Mouse (Mus musculus) v-Abl transformed pro-B cells (cell line): ENCODE results near the gene Dapk2.

Experiments used
- in situ Hi-C, 2 experiments: fragments of 400-800 bp; cut with MboI; formaldehyde crosslinking; loops; one replicate each; pipeline ENCODE4 v1.15.1; 2025; ENCODE audit not compliant: unreplicated experiment in 2 of 2

Dapk2 gene

DNA sequence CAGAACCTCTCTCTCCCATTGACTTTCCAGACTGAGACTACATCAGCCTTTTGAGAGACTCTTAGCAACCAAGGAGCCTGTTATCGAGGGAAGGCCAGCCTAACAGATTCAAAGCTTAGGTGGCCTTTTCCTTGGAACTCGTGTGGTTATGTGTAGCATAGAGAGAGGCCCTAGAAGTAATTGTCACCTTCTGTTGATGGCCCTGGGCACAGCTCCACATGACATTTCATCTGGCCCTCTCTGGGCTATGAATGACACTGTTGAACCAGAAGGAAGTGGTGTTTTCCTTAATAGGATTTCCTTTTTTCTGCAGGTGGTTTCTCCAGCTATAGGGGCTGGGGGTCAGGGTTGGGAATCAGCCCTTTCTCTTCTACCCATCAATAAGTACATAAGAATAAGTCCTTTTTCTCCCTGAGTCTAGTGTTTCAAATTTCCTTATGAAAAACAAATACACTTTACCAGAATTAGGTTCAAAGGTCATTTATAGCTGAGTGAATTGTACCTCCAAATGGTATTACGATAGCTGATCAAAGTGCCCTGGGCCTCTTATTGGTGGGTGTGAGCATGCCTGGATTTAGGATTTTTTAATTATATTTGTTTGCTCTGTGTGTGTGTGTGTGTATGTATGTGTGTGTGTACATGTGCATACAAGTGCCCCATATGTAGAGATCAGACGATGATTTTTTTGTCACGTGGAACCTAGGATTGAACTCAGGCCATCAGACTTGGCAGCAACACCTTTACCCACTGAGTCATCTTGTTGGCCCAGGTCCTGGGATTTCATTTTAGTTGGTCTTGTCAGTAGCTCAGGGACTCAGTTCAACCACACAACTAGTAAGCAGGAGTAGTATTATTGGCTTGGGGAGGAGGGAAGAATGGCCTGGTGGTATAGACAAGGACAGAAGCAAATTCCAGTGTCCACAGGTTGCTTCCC lies 108.5 kb downstream of the Dapk2 start:
- in situ Hi-C loops, result no loop called here

DNA sequence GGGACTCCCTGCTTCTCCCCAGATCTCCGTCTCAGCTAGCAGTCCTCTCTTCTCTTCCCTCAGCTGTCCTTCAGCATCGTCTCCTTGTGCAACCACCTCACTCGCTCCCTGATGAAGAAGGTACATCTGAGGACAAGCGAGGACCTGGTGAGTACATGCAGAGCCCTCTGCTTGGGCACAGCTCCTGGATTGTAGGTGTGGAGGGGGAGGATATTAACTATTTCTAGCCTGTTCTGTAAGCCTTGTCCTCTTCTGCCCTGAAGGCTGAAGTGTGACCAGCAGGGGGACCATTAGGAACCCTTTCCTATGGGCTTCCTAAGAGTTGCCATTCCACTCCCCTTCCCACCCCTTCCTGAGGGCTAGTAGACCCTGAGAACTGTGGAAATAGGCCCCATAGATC lies 110.8 kb downstream of the Dapk2 start:
- in situ Hi-C loops, result no loop called here

DNA sequence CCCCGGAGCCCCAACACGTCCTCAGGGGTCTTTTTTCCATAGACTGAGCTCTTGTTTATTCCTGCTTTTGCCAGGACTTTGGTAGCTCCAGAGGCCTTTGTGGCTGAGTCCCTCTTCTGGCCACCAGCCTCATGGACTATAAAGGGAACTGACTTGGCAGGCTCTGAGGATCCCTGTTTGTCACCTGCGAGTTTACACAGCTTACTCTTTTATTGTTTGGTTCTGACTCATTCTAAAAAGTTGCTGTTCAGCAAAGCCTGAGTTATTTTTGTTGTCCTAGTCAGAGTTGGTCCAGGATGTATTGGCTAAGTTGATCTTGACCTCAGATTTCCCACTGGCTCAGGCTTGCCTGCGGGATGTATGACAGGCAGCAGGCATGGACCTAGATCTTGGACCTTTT lies 112.0 kb downstream of the Dapk2 start:
- in situ Hi-C loops, result no loop called here

DNA sequence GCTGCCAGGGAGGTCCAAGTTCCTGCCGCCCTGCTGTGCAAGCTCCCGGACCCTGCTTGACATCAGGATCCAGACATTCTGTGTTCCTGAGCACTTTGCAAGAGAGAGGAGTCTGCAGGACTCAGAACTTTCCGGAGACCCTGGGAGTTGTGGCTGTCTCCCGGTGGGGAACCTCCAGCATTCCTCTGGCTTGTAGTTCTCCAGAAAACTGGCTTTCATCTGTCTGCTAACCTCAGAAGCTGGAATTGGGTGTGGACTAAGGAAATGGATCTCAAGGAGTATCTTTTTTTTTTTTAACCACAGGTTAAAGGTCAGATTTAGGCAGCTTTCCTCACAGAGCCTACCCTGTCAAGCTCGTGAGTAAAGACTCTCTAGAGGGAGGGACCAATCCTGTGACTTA lies 113.7 kb downstream of the Dapk2 start:
- in situ Hi-C loops, result no loop called here

DNA sequence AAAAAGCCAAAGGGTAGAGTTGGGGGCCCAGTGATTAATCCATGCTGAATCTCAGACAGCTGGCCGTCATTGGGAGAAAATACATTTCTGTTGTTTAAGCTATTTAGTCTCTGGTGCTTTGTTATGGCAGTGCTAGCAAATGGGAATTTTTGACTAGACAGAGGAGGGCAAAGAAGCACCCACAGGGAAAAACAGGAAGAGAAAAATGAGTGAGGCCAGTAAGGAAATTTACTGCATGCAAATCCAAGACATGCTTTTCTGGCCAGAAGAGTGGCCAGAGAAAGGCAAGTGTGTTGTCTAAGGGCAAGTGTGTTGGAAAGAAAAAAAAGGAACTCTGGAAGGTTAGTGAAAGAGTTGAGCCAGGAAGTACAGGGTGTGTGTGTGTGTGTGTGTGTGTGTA lies 115.6 kb downstream of the Dapk2 start:
- in situ Hi-C loops, result no loop called here

DNA sequence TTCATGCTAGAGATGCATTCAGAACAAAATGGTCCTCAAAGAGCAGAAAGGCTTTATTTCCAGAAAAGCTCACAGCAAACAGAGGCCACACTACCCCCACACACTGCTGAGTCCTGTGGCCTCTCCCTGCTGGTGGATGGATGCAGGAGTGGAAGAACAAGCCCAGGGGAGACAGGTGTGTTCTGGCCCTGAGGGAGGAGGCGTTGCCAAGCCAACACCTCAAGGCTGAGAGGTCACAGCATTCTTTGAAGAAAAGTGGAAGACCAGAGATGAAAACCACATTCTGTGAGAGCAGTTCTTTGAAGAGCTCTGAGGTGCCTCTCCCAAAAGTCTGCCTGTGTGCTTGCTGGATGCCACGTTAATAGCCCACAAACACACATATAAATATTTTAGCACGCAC lies 116.6 kb downstream of the Dapk2 start:
- in situ Hi-C loops, result loop anchor here in 1 of 2 experiments (25.0 kb wide), 1 partner anchor 112 kb away; the partner anchor contains the start of gene Dapk2

DNA sequence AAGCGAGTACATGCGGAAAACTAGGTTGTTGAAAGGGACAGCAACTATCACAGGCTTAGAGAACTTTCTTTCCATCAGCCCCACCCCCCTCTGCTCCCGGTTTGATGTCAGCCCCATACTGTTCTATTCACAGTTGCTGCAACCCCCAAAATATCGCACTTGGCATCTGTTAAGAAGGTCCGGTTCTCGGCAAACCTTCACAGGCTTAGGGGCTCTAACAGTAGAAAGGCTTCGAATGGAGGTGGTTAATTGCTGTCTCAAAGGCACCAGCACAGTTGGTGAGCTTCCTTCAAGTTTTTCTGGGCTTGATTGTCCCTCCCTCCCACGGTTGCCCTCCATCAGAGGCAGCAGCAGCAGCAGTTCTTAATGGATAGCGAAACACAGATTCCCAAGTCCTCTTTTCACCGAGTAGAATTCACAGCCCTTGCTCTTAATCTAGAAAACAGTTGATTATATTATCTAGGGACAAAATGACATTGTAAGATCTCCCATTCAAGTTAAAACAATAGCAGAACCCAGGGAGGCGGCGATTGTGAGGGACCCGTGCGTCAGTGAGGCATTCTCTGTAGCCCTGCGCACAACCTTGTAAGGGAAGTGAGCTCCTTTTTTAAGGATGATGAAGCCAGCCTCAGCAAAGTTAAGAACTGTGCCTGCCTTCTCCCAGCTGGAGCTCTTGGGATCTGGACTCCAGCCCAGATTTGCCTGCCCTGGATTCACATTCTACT lies 117.4 kb downstream of the Dapk2 start:
- in situ Hi-C loops, result loop anchor here in 1 of 2 experiments (25.0 kb wide), 1 partner anchor 113 kb away; the partner anchor contains the start of gene Dapk2

DNA sequence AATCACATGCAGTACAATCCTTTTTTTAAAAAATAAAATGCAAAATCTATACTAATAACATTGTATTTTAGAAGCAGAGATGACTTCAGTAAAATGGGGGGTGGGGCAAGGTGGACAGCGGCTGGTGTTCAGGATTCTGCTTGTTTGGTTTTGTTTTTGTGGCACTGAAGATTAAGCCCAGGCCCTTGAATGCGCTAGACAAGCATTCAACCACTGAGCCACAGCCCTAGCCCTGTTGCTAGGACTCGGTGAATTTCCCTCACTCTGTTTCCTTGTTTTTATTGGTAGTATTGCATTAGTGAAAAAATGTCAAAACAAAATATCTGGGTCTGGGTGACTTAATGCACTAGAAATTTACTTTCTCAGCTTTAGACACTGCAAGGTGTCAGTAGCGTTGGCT lies 118.0 kb downstream of the Dapk2 start:
- in situ Hi-C loops, result loop anchor here in 1 of 2 experiments (25.0 kb wide), 1 partner anchor 114 kb away; the partner anchor contains the start of gene Dapk2

DNA sequence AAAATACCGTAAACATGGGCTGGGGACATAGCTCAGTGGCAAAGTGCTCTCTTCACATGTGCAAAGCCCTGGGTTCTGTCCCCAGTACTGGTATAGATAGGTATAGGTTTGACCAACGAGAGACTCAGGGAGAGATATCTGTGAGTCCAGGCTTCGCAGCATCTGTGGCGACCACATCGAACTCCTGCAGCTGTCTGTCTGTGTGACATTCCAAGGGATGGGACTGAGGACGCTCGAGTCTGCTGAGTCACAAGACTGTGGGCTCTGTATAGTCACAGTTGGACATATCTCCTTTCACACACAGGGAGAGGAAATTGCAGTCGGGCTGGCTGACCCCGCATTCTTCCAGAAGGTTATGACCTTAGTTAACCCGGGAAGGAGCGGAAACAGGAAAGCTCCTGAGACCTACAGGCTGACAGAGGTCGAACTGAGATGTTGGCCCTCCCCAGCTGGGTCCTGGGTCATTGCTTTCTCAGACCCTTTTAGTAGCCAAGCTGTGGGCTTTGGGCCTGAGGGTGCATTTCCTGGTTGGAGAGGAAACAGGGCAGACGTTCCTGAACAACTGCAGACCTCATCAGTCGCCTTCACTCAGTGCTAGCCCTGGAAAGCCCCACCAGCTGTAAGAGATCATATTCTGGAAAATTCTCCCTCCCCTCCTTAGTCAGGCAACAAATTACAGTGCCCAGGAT lies 118.8 kb downstream of the Dapk2 start:
- in situ Hi-C loops, result loop anchor here in 1 of 2 experiments (25.0 kb wide), 1 partner anchor 115 kb away; the partner anchor contains the start of gene Dapk2

DNA sequence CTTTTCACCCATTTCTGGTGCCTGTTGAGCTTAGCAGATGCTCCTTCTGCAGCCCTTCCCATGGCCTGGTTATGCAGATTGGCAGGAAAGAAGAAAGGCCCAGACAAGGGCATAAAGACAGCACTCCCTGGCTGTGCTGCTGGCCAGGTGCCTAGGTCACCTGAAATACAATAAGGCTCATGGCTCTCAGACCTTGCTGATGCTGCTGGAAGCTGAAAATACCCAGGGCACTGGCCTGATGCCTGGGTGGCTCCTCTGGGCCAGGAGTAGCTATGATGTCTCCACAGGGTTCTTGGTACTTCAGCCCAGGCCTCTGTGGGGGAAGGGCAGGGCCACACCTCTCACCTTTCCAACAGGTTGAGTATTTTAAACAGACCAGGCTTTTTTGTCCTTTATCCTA lies 121.6 kb downstream of the Dapk2 start:
- in situ Hi-C loops, result loop anchor here in 1 of 2 experiments (5.0 to 25.0 kb wide), 4 partner anchors 117 to 695 kb away; partner anchors contain the start of genes Dapk2 and Lactb

DNA sequence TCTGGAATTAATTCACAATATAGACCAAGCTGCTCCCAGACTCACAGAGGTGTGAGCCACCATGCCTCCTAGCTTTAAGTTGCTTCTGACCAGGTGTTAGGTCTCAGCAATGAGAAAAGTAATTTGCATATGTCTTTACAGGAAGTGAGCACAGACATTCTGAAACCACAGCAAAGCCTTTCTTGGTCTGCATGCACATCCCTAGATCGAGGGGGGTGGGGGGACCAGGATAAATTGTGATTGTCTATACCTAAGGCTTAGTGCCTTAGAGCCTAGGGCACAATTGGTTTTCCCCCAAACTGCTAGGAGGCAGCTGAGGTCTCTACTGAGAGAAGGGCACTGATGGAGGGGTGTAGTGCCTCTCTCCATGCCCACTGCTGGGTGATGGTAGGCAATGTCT lies 122.5 kb downstream of the Dapk2 start:
- in situ Hi-C loops, result loop anchor here in 1 of 2 experiments (5.0 to 25.0 kb wide), 4 partner anchors 118 to 694 kb away; partner anchors contain the start of genes Dapk2 and Lactb

DNA sequence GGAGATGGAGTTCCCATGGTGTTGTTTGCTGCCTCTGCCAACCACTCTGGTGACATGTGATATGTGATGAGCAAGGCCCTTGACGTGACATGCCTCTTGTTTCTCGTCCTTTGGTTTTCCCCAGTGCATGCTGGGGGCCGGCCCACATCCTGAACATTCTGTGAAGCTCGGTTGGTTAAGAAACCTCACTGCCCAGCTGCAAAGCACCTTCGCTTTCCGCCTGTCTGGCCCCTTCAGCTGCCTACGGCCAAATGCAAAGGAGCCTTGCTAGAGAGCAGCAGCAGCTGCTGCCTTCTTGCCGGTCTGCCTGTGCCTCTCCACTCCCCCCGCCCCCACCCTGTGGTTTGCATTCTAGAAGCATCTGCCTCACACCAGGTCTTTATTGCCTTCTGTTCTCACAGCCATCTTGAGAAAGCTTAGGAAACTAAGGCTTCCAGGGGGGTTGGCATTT lies 123.5 kb downstream of the Dapk2 start:
- in situ Hi-C loops, result loop anchor here in 1 of 2 experiments (5.0 to 25.0 kb wide), 4 partner anchors 119 to 693 kb away; partner anchors contain the start of genes Dapk2 and Lactb

DNA sequence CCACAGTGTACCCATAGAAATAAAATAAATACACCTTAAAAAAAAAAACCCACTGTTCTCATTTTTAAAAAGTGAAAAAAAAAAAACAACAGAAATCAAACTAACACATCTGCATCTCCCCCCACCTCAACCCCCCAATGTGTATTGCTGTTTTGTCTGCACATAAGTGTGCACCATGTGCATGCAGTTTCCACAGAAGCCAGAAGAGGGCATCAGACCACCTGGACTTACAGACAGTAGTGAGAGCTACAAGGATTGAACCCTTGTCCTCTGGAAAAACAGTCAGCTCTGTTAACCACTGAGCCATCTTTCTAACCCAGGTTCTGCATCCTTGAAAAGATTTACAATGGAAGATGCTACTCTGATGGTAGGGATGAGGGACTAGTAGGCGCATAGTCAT lies 124.6 kb downstream of the Dapk2 start:
- in situ Hi-C loops, result loop anchor here in 1 of 2 experiments (5.0 to 25.0 kb wide), 4 partner anchors 120 to 692 kb away; partner anchors contain the start of genes Dapk2 and Lactb

DNA sequence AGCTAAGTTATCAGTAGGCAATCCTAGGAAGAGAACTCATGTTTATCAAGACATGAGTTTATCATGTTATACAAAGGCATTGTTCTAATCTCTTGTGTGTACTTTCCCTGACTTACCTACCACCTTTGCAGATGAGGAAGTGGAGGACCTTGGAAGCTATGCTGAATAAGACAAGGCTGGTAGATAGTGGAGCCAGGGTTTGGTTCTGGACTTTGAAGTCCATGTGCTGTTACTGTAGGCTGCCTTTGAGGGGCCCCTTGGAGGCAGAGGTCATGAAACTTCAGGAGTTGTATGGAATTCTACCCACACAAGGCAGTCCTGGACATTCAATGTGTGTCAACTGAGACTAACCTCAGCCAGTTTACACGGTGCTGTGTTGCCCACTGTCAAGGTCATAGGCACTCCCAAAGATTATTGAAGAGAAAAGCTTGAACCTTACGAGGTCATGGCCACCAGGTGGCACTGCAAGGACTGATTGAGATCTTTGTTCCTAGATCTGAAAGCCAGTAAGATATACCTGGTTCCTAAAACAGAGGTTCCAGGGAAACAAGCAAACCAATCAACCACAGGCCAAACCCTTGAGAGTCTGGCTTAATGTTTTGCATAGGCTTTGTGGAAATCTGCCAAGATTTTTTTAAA lies 125.7 kb downstream of the Dapk2 start:
- in situ Hi-C loops, result loop anchor here in 1 of 2 experiments (5.0 to 25.0 kb wide), 4 partner anchors 121 to 691 kb away; partner anchors contain the start of genes Dapk2 and Lactb

DNA sequence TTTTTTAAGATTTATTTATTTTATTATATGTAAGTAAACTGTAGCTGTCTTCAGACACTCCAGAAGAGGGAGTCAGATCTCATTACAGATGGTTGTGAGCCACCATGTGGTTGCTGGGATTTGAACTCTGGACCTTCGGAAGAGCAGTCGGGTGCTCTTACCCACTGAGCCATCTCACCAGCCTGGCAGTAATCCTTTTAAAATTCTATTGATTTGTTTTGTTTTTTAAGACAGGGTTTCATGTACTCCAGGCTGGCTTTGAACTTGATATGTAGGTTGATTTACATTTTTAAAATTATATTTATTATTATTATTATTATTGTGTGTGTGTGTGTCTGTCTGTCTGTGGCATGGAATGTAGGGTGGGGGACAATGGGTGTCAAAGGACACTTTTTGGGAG lies 127.2 kb downstream of the Dapk2 start:
- in situ Hi-C loops, result loop anchor here in 1 of 2 experiments (10.0 to 25.0 kb wide), 3 partner anchors 123 to 690 kb away; partner anchors contain the start of genes Dapk2 and Lactb

DNA sequence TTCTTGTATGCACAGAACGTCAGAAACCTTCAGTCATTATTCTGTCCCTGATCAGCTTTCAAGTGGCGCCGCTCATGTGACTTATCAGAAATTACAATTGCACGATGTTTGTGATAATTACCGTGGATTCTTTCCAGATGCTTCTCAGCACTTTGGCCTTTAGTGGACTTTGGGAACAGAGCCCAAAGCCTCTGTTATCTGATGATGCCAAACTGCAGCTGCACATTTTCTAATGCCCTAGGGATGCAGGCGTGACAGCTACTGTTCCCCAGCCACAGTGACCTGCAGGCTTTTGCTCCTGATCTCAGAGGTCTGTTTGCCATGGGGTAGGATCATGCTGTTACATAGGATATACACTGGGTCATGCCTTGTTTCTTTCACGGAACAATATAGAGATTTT lies 127.9 kb downstream of the Dapk2 start:
- in situ Hi-C loops, result loop anchor here in 1 of 2 experiments (10.0 to 25.0 kb wide), 3 partner anchors 124 to 689 kb away; partner anchors contain the start of genes Dapk2 and Lactb

DNA sequence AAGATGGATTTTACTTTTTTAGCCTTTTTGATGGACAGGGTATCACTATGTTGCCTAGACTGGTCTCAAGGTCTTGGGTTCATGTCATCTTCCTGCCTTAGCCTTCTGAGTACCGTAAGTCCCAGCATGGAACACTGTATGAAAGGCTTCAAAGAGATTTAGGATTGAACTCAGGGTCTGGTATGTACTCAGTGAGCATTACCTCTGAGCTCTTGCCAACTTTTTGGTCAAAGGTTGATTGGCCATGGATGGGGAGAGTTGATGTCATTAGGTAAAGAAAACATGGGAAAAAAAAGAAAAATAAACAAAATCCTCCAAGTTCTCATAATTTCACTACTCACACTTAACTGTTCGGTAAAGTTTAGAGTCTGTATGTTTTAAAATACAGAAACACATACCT lies 132.7 kb downstream of the Dapk2 start:
- in situ Hi-C loops, result loop anchor here in 1 of 2 experiments (25.0 kb wide), 1 partner anchor 128 kb away; the partner anchor contains the start of gene Dapk2

DNA sequence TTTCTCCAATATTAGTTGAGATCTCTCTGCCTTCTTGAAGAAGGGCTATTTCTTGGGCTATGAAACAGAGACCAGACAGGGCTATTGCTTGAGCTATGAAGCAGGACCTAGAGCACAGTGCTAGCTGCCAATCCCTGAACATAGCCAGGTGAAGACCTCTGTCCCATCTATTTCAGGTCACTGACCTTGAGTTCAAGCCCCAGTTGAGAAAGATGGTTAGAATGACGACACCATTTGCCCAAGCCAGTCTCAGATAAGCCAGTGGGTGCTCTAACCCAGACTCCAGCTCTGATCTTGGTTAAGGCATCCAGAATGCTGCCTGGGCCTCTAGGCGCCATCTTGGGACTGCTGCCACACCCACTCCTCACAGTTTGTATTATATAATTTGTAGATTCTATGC lies 135.3 kb downstream of the Dapk2 start:
- in situ Hi-C loops, result loop anchor here in 1 of 2 experiments (25.0 kb wide), 1 partner anchor 131 kb away; the partner anchor contains the start of gene Dapk2

DNA sequence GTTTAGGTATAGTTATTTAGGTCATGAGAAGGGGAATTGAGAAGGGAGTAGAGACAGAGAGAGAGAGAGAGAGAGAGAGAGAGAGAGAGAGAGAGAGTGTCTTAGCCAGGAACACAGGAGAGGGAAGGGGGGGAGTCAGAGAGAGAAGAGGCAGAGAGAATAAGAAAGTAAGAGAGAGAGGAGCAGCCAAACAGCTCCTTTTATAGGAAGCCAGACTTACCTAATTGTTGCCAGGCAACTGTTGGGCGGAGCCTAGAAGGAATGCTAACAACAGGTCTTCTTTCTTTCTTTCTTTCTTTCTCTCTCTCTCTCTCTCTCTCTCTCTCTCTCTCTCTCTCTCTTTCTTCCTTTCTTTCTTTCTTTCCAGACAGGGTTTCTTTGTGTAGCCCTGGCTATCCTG lies 136.2 kb downstream of the Dapk2 start:
- in situ Hi-C loops, result loop anchor here in 1 of 2 experiments (25.0 kb wide), 1 partner anchor 132 kb away; the partner anchor contains the start of gene Dapk2
